ENCODE assay signal across 31 mouse cellular contexts in genomic region chr17:47811265-47811800, GRCm38 (mm10). TPM values are rescaled to one million over a fixed set of nuclear protein-coding genes. Genes with fewer than 3 reads are reported as not detected.
DNase-seq lines count a peak whose midpoint lies in the region; ATAC-seq lines count a peak whose summit lies in the region.
"Had no signal": no experiment of that assay in that cellular context is flagged by ENCODE, and none has a peak within 500 bp of the region (broad histone marks: within the 10 kb centered on the region; RNA-seq: fewer than 3 reads in every experiment).

No protein-coding gene starts in this region.

- no peak overlapping the region for H3K4me3 ChIP-seq in forebrain, embryonic 12.5 days (replicated peaks)
- H3K4me3 ChIP-seq in forebrain, embryonic 13.5 days = no peak overlapping the region
- no peak overlapping the region for H3K4me3 ChIP-seq in kidney, embryonic 16.5 days (ENCODE audit: low read length)
- H3K4me3 ChIP-seq in limb, embryonic 10.5 days = no peak overlapping the region
- H3K4me3 ChIP-seq: embryonic facial prominence, embryonic 15.5 days; forebrain, embryonic 15.5 days; heart, adult 2 months; heart, embryonic 13.5 days; hindbrain, embryonic 12.5 days; left cerebral cortex, adult 2 months; midbrain, embryonic 13.5 days had no signal

- H3K27me3 ChIP-seq in forebrain, embryonic 12.5 days = peaks cover 43% of the 10 kb centered on the region
- H3K27me3 ChIP-seq in forebrain, embryonic 13.5 days = peaks cover 16% of the 10 kb centered on the region; the same call in 1 of the 2 replicates
- H3K27me3 ChIP-seq in kidney, embryonic 16.5 days (ENCODE audit: insufficient read depth, low read length) = peaks cover 40% of the 10 kb centered on the region
- H3K27me3 ChIP-seq in limb, embryonic 10.5 days (ENCODE audit: low read depth, poor library complexity, severe bottlenecking) = peaks cover 54% of the 10 kb centered on the region
- H3K27me3 ChIP-seq: embryonic facial prominence, embryonic 15.5 days; heart, embryonic 13.5 days; Patski had no signal

- H3K4me2 ChIP-seq in forebrain, embryonic 12.5 days = 0 out of 2 replicates have a peak overlapping the region, but pooled peaks have one; percentile 8
- H3K4me2 ChIP-seq in forebrain, embryonic 13.5 days = no peak overlapping the region
- no peak overlapping the region for H3K4me2 ChIP-seq in kidney, embryonic 16.5 days (replicated peaks; ENCODE audit: low read depth, low read length)
- H3K4me2 ChIP-seq: embryonic facial prominence, embryonic 15.5 days; forebrain, embryonic 15.5 days; heart, embryonic 13.5 days; hindbrain, embryonic 12.5 days; midbrain, embryonic 13.5 days had no signal

- WGBS in forebrain, embryonic 12.5 days = 35% methylated on average over 15 of the region's 15 CpGs
- 28% methylated on average over 15 of the region's 15 CpGs for WGBS in forebrain, embryonic 13.5 days
- WGBS in kidney, embryonic 16.5 days = 15% methylated on average over 15 of the region's 15 CpGs
- WGBS in limb, embryonic 10.5 days = 34% methylated on average over 15 of the region's 15 CpGs

- intact Hi-C loops in left cerebral cortex, postnatal 36 days (cut with DNase I) = no loop called here

- no peaks in the 10 kb centered on the region for H3K36me3 ChIP-seq in forebrain, embryonic 12.5 days (replicated peaks)
- H3K36me3 ChIP-seq in forebrain, embryonic 13.5 days (ENCODE audit: poor library complexity, severe bottlenecking) = no peaks in the 10 kb centered on the region
- peaks cover 5% of the 10 kb centered on the region; the same call in 1 of the 2 replicates for H3K36me3 ChIP-seq in kidney, embryonic 16.5 days (ENCODE audit: insufficient read depth, low read length)
- peaks cover 15% of the 10 kb centered on the region for H3K36me3 ChIP-seq in limb, embryonic 10.5 days
- H3K36me3 ChIP-seq: forebrain, embryonic 15.5 days; midbrain, embryonic 13.5 days had no signal

- no peak for ATAC-seq in forebrain, embryonic 12.5 days (ENCODE audit: low FRiP score)
- ATAC-seq in forebrain, embryonic 13.5 days = no peak
- ATAC-seq in kidney, embryonic 16.5 days (ENCODE audit: low FRiP score, low TSS enrichment) = peak; percentile 30; the same call in 1 of the 2 replicates
- ATAC-seq: forebrain, embryonic 15.5 days; intestine, embryonic 16.5 days; midbrain, embryonic 13.5 days; Patski had no signal

- peaks cover 21% of the 10 kb centered on the region for H3K4me1 ChIP-seq in forebrain, embryonic 12.5 days
- peaks cover 26% of the 10 kb centered on the region for H3K4me1 ChIP-seq in forebrain, embryonic 13.5 days
- H3K4me1 ChIP-seq in kidney, embryonic 16.5 days (ENCODE audit: insufficient read depth, low read length) = peaks cover 44% of the 10 kb centered on the region
- peaks cover 58% of the 10 kb centered on the region for H3K4me1 ChIP-seq in limb, embryonic 10.5 days

- DNase-seq in kidney, postnatal 14 days = no peak
- no peak for DNase-seq in limb, embryonic 10.5 days (ENCODE audit: low spot score)
- DNase-seq in retina, embryonic 14.5 days (ENCODE audit: low spot score) = peak; percentile 77
- no peak for DNase-seq in left cerebral cortex, postnatal 36 days (ENCODE audit: low spot score in 2 of 2)
- DNase-seq in frontal cortex, postnatal 25 days (ENCODE audit: low spot score in 2 of 2) = no peak
- DNase-seq: adrenal gland, postnatal 10 days; cerebellum, adult 11 months; cerebellum, adult 9-11 months; heart, adult 2 months; heart, postnatal 10 days; kidney, postnatal 10 days; lung, adult 2 months; lung, postnatal 10 days; right cerebral cortex, adult 18-20 months; thymus, adult 18-20 months; thymus, postnatal 25 days had no signal

- no peak overlapping the region for H3K27ac ChIP-seq in forebrain, embryonic 12.5 days
- H3K27ac ChIP-seq in forebrain, embryonic 13.5 days = no peak overlapping the region
- no peak overlapping the region for H3K27ac ChIP-seq in kidney, embryonic 16.5 days (ENCODE audit: low read length)
- H3K27ac ChIP-seq in limb, embryonic 10.5 days = peak overlapping the region; percentile 61
- H3K27ac ChIP-seq: embryonic facial prominence, embryonic 15.5 days; forebrain, embryonic 15.5 days; heart, adult 2 months; heart, embryonic 13.5 days; hindbrain, embryonic 12.5 days; left cerebral cortex, adult 2 months; liver, embryonic 14.5 days; macrophage; midbrain, embryonic 13.5 days; stomach, postnatal 0 days had no signal

- no peaks in the 10 kb centered on the region for H3K9me3 ChIP-seq in forebrain, embryonic 12.5 days
- H3K9me3 ChIP-seq in forebrain, embryonic 13.5 days (replicated peaks) = no peaks in the 10 kb centered on the region
- no peaks in the 10 kb centered on the region for H3K9me3 ChIP-seq in kidney, embryonic 16.5 days (ENCODE audit: low read length)
- no peaks in the 10 kb centered on the region for H3K9me3 ChIP-seq in limb, embryonic 10.5 days (replicated peaks)
- H3K9me3 ChIP-seq: embryonic facial prominence, embryonic 15.5 days; forebrain, embryonic 15.5 days; heart, embryonic 13.5 days; hindbrain, embryonic 12.5 days; midbrain, embryonic 13.5 days had no signal

- peak overlapping the region; percentile 5; the same call in 1 of the 2 replicates for H3K9ac ChIP-seq in forebrain, embryonic 12.5 days
- H3K9ac ChIP-seq in forebrain, embryonic 13.5 days = no peak overlapping the region
- no peak overlapping the region for H3K9ac ChIP-seq in kidney, embryonic 16.5 days (replicated peaks; ENCODE audit: low read length)
- H3K9ac ChIP-seq: embryonic facial prominence, embryonic 15.5 days; forebrain, embryonic 15.5 days; heart, embryonic 13.5 days; hindbrain, embryonic 12.5 days; liver, embryonic 14.5 days; midbrain, embryonic 13.5 days had no signal

RNA-seq across cellular contexts. Expression of gene Mdfi, which starts 23.2 kb away (rescaled TPM):
- 7.2 and 9.9 TPM in 2 replicates for polyA plus RNA-seq in forebrain, embryonic 12.5 days (2016; fragmentation: Nextera tagmentation; extraction: Ambion mirVana)
- polyA plus RNA-seq in forebrain, embryonic 13.5 days (2015; fragmentation: Nextera tagmentation; extraction: Ambion mirVana) = 2.6 and 3.1 TPM in 2 replicates
- polyA plus RNA-seq in kidney, embryonic 16.5 days (2015; fragmentation: Nextera tagmentation; extraction: Ambion mirVana) = 13.9 and 14.0 TPM in 2 replicates
- polyA plus RNA-seq in limb, embryonic 10.5 days (2016; fragmentation: Nextera tagmentation; extraction: Ambion mirVana) = 18.9 and 21.6 TPM in 2 replicates
- 1 to 10 TPM in 1 of 2 experiments, under 1 TPM in 1; 0.81 to 1.1 TPM for total RNA-seq in left cerebral cortex, postnatal 36 days (2021)
- total RNA-seq: MEL had no signal
- polyA plus RNA-seq: macrophage, Patski had no signal
